In the genomic region with DNA sequence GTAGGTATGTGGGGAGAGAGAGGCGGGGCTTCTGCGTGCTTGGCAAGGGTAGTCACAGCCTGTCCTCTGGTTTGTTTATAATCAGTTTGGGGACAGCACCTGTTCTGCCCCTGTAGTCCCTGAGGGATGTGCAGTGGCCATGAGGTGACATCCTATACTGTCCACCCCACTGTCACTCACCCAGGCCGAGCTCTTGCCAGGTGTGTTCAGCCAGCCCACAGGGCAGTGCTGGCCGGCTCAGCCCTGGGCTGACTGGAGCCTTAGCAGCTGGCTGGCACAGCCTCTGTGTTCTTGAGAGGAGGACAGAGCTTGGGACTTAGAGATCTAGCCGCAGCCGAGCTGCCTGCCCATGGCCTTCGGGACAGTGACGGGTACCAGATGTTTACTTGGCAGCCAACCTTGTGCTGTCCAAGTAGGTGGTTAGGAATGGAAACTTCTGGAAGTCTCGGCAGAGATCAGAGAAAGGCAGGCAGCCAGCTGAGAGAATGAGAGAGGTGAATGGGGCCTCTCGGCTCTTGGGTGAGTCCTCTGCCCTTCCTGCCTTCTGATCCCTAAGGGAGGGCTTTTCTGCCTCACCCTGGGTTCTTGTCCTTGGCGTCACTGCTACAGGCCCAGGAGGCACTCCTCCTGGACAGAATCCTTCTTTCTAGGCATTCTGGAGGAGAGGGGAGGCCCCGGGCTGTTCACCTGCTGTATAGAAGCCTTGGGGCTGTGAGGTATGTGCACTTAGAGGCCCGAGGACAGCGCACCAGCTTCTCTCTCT, we compare ENCODE assay signal across 8 mouse cellular contexts. TPM values are rescaled to one million over a fixed set of nuclear protein-coding genes. Genes with fewer than 3 reads are reported as not detected.
DNase-seq lines count a peak whose midpoint lies in the region; ATAC-seq and TF ChIP-seq lines count a peak whose summit lies in the region.

No protein-coding gene starts in this region.

- dilution Hi-C loops in CH12.LX (cut with MboI; ENCODE audit: extremely low pct_ligation_motif_present, extremely low pct_unique_long_range_greater_than_20kb, low sequenced_read_pairs), result no loop called here

- H3K36me3 ChIP-seq in CH12.LX (replicated peaks in 1 of 2; ENCODE audit: control insufficient read depth in 1 of 2, insufficient read depth in 1 of 2, low read length in 1 of 2), result peaks cover 10 to 59% of the 10 kb centered on the region in 2 experiments
- peaks cover 25% of the 10 kb centered on the region for H3K36me3 ChIP-seq in heart, embryonic 12.5 days
- H3K36me3 ChIP-seq in liver, embryonic 12.5 days, result peaks cover 13% of the 10 kb centered on the region
- no peaks in the 10 kb centered on the region for H3K36me3 ChIP-seq in neural tube, embryonic 15.5 days

- TF ChIP-seq CTCF in cerebellum, adult 2 months (IDR thresholded peaks at IDR 0.05; ENCODE audit: borderline replicate concordance, insufficient read depth, low read depth, low read length), result no peak
- no peak for TF ChIP-seq CTCF in CH12.LX (conservative IDR thresholded peaks at IDR 0.05 in 1 of 2, IDR thresholded peaks at IDR 0.05 in 1 of 2; ENCODE audit: low read depth in 2 of 2, low read length in 2 of 2)

- no peak; the same call in 1 of the 2 replicates for TF ChIP-seq RAD21 in CH12.LX (IDR thresholded peaks at IDR 0.05; ENCODE audit: low read depth, low read length)

- H3K79me2 ChIP-seq in CH12.LX (replicated peaks; ENCODE audit: control insufficient read depth, extremely low read depth, insufficient read depth, poor library complexity, severe bottlenecking), result peaks cover 30% of the 10 kb centered on the region

- TF ChIP-seq POLR2A in cerebellum, adult 2 months (IDR thresholded peaks at IDR 0.05; ENCODE audit: borderline replicate concordance, insufficient read depth, low read length), result no peak
- 0 out of 2 replicates have a peak, but pooled peaks have one; percentile 23 for TF ChIP-seq POLR2A in CH12.LX (IDR thresholded peaks at IDR 0.05; ENCODE audit: low read depth, low read length)

- H3K27me3 ChIP-seq in cerebellum, adult 2 months (ENCODE audit: control insufficient read depth, insufficient read depth, low read length), result no peaks in the 10 kb centered on the region
- no peaks in the 10 kb centered on the region for H3K27me3 ChIP-seq in CH12.LX (replicated peaks)
- no peaks in the 10 kb centered on the region for H3K27me3 ChIP-seq in heart, embryonic 12.5 days (replicated peaks)
- H3K27me3 ChIP-seq in liver, embryonic 12.5 days (replicated peaks), result no peaks in the 10 kb centered on the region
- H3K27me3 ChIP-seq in neural tube, embryonic 15.5 days (replicated peaks), result no peaks in the 10 kb centered on the region

- peaks cover 7% of the 10 kb centered on the region; the same call in 1 of the 2 replicates for H3K4me1 ChIP-seq in cerebellum, adult 2 months (ENCODE audit: control insufficient read depth, insufficient read depth, low read length)
- peaks cover 22 to 58% of the 10 kb centered on the region in 2 experiments for H3K4me1 ChIP-seq in CH12.LX (ENCODE audit: control insufficient read depth in 1 of 2, insufficient read depth in 2 of 2)
- H3K4me1 ChIP-seq in heart, embryonic 12.5 days (replicated peaks), result peaks cover 36% of the 10 kb centered on the region
- H3K4me1 ChIP-seq in liver, embryonic 12.5 days, result peaks cover 48% of the 10 kb centered on the region
- H3K4me1 ChIP-seq in neural tube, embryonic 15.5 days, result no peaks in the 10 kb centered on the region

- no peak overlapping the region for H3K4me3 ChIP-seq in cerebellum, adult 2 months (replicated peaks; ENCODE audit: insufficient read depth, low read depth, low read length)
- H3K4me3 ChIP-seq in CH12.LX (replicated peaks in 1 of 3; ENCODE audit: low read depth in 2 of 3, low read length in 2 of 3, poor library complexity in 1 of 3), result peak overlapping the region; percentile 12 to 40 (median 35)
- H3K4me3 ChIP-seq in heart, embryonic 12.5 days, result no peak overlapping the region
- H3K4me3 ChIP-seq in liver, embryonic 12.5 days, result no peak overlapping the region
- no peak overlapping the region for H3K4me3 ChIP-seq in neural tube, embryonic 15.5 days (replicated peaks)

- no peak for DNase-seq in cerebellum, adult 2 months
- no peak for DNase-seq in cerebellum, postnatal 25 days
- no peak for DNase-seq in CH12.LX (ENCODE audit: extremely low read depth)
- DNase-seq in B cell, adult 2 months, result no peak
- no peak for DNase-seq in cerebellum, postnatal 4 days (ENCODE audit: low spot score in 2 of 2)

- peaks cover 23% of the 10 kb centered on the region for H3K9me3 ChIP-seq in CH12.LX (replicated peaks; ENCODE audit: low read length)
- peaks cover 12% of the 10 kb centered on the region; the same call in 1 of the 2 replicates for H3K9me3 ChIP-seq in heart, embryonic 12.5 days (replicated peaks)
- peaks cover 9% of the 10 kb centered on the region; the same call in 1 of the 2 replicates for H3K9me3 ChIP-seq in liver, embryonic 12.5 days (replicated peaks)
- no peaks in the 10 kb centered on the region for H3K9me3 ChIP-seq in neural tube, embryonic 15.5 days (replicated peaks)

- peak; percentile 46; the same call in 1 of the 2 replicates for TF ChIP-seq EP300 in CH12.LX (IDR thresholded peaks at IDR 0.05; ENCODE audit: low read length)

- H3K9ac ChIP-seq in CH12.LX (ENCODE audit: insufficient read depth, low read depth), result peak overlapping the region; percentile 61
- peak overlapping the region; percentile 56; the same call in 1 of the 2 replicates for H3K9ac ChIP-seq in heart, embryonic 12.5 days
- H3K9ac ChIP-seq in liver, embryonic 12.5 days, result no peak overlapping the region
- no peak overlapping the region for H3K9ac ChIP-seq in neural tube, embryonic 15.5 days (replicated peaks)

- in situ Hi-C loops in CH12.LX (cut with MboI; ENCODE audit: low pct_ligation_motif_present, low pct_unique_long_range_greater_than_20kb, low sequenced_read_pairs), result no loop called here

- H3K4me2 ChIP-seq in CH12.LX (ENCODE audit: insufficient read depth, low read depth, poor library complexity, severe bottlenecking), result peak overlapping the region; percentile 66
- H3K4me2 ChIP-seq in heart, embryonic 12.5 days, result no peak overlapping the region
- H3K4me2 ChIP-seq in liver, embryonic 12.5 days, result no peak overlapping the region
- no peak overlapping the region for H3K4me2 ChIP-seq in neural tube, embryonic 15.5 days

- peak; percentile 49 for ATAC-seq in heart, embryonic 12.5 days (ENCODE audit: insufficient number of reproducible peaks, low FRiP score)
- ATAC-seq in liver, embryonic 12.5 days, result no peak
- ATAC-seq in neural tube, embryonic 15.5 days (ENCODE audit: low FRiP score), result no peak

- H3K27ac ChIP-seq in cerebellum, adult 2 months (ENCODE audit: insufficient read depth, low read length), result peak overlapping the region; percentile 23; the same call in 1 of the 2 replicates
- H3K27ac ChIP-seq in CH12.LX (ENCODE audit: insufficient read depth, low read depth), result peak overlapping the region; percentile 79
- peak overlapping the region; percentile 69 for H3K27ac ChIP-seq in heart, embryonic 12.5 days (ENCODE audit: poor library complexity, severe bottlenecking)
- peak overlapping the region; percentile 57 for H3K27ac ChIP-seq in liver, embryonic 12.5 days
- H3K27ac ChIP-seq in neural tube, embryonic 15.5 days (replicated peaks), result no peak overlapping the region

- WGBS in cerebellum, adult 2 months, result 40% methylated on average over 14 of the region's 14 CpGs
- 44% methylated on average over 14 of the region's 14 CpGs for WGBS in heart, embryonic 12.5 days
- 64% methylated on average over 14 of the region's 14 CpGs for WGBS in liver, embryonic 12.5 days (ENCODE audit: insufficient replicate concordance)
- WGBS in neural tube, embryonic 15.5 days, result 76% methylated on average over 14 of the region's 14 CpGs

TF ChIP-seq in CH12.LX, 34 proteins besides CTCF, POLR2A, EP300 and RAD21 (continues in another document):
- no peak for TF ChIP-seq MAFK (IDR thresholded peaks at IDR 0.05; ENCODE audit: insufficient replicate concordance, low read length)
- TF ChIP-seq MXI1 (IDR thresholded peaks at IDR 0.05; ENCODE audit: low read depth, low read length), result no peak; the same call in 1 of the 2 replicates
- TF ChIP-seq JUN (IDR thresholded peaks at IDR 0.05; ENCODE audit: insufficient read depth, low read depth, low read length), result no peak

RNA-seq across cellular contexts. Expression of gene Tfeb, which starts 12.1 kb away (rescaled TPM):
- 26.4 and 27.5 TPM in 2 replicates for polyA plus RNA-seq in cerebellum, adult 2 months (2012; rRNA removed)
- total RNA-seq in CH12.LX (2012; rRNA removed) (49.3 and 57.3 TPM in 2 replicates), CH12.LX (2014; rRNA removed) (26.9 and 29.1 TPM in 2 replicates)
- 39.9 and 41.3 TPM in 2 replicates for polyA plus RNA-seq in CH12.LX (2012; ENCODE audit: insufficient read length, low read depth)
- 22.7 and 24.5 TPM in 2 replicates for polyA plus RNA-seq in heart, embryonic 12.5 days (2016; fragmentation: Nextera tagmentation; extraction: Ambion mirVana)
- 5.6 and 5.8 TPM in 2 replicates for polyA plus RNA-seq in liver, embryonic 12.5 days (2016; fragmentation: Nextera tagmentation; extraction: Ambion mirVana)
- polyA plus RNA-seq in neural tube, embryonic 15.5 days (2015; fragmentation: Nextera tagmentation; extraction: Ambion mirVana), result 3.7 and 5.5 TPM in 2 replicates

RNA-seq across cellular contexts. Expression of gene Pgc, which starts 22.3 kb away (rescaled TPM):
- 0.13 and 0.31 TPM in 2 replicates for polyA plus RNA-seq in cerebellum, adult 2 months (2012; rRNA removed)
- not detected in 2 replicates for total RNA-seq in CH12.LX (2012; rRNA removed)
- not detected in 2 replicates for total RNA-seq in CH12.LX (2014; rRNA removed)
- polyA plus RNA-seq in CH12.LX (2012; ENCODE audit: insufficient read length, low read depth), result not detected in 2 replicates
- polyA plus RNA-seq in heart, embryonic 12.5 days (2016; fragmentation: Nextera tagmentation; extraction: Ambion mirVana), result not detected in 2 replicates
- not detected in 2 replicates for polyA plus RNA-seq in liver, embryonic 12.5 days (2016; fragmentation: Nextera tagmentation; extraction: Ambion mirVana)
- 0.17 TPM in 1 of 2 replicates, not detected in the other for polyA plus RNA-seq in neural tube, embryonic 15.5 days (2015; fragmentation: Nextera tagmentation; extraction: Ambion mirVana)

RNA-seq across cellular contexts. Expression of gene Prickle4, which starts 54.4 kb away (rescaled TPM):
- polyA plus RNA-seq in cerebellum, adult 2 months (2012; rRNA removed), result 1.5 and 2.4 TPM in 2 replicates
- 0.21 and 0.30 TPM in 2 replicates for total RNA-seq in CH12.LX (2012; rRNA removed)
- total RNA-seq in CH12.LX (2014; rRNA removed), result not detected in 2 replicates
- 0.29 and 0.55 TPM in 2 replicates for polyA plus RNA-seq in CH12.LX (2012; ENCODE audit: insufficient read length, low read depth)
- polyA plus RNA-seq in heart, embryonic 12.5 days (2016; fragmentation: Nextera tagmentation; extraction: Ambion mirVana), result 0.56 TPM in 1 of 2 replicates, not detected in the other
- not detected in 2 replicates for polyA plus RNA-seq in liver, embryonic 12.5 days (2016; fragmentation: Nextera tagmentation; extraction: Ambion mirVana)
- polyA plus RNA-seq in neural tube, embryonic 15.5 days (2015; fragmentation: Nextera tagmentation; extraction: Ambion mirVana), result 1.1 and 2.6 TPM in 2 replicates

RNA-seq across cellular contexts. Expression of gene Gm21981, which starts 54.7 kb away (rescaled TPM):
- 6.6 and 7.0 TPM in 2 replicates for polyA plus RNA-seq in cerebellum, adult 2 months (2012; rRNA removed)
- 0.25 and 0.59 TPM in 2 replicates for total RNA-seq in CH12.LX (2012; rRNA removed)
- total RNA-seq in CH12.LX (2014; rRNA removed), result 0.11 and 0.12 TPM in 2 replicates
- polyA plus RNA-seq in CH12.LX (2012; ENCODE audit: insufficient read length, low read depth), result 0.15 TPM in 1 of 2 replicates, not detected in the other
- polyA plus RNA-seq in heart, embryonic 12.5 days (2016; fragmentation: Nextera tagmentation; extraction: Ambion mirVana), result 0.15 and 0.19 TPM in 2 replicates
- 0.06 and 0.07 TPM in 2 replicates for polyA plus RNA-seq in liver, embryonic 12.5 days (2016; fragmentation: Nextera tagmentation; extraction: Ambion mirVana)
- polyA plus RNA-seq in neural tube, embryonic 15.5 days (2015; fragmentation: Nextera tagmentation; extraction: Ambion mirVana), result 1.5 and 1.6 TPM in 2 replicates

Comparison
In these comparisons a context has a peak if more than half of its experiments do, and no peak if none do; other contexts are left out.
1. H3K4me3 ChIP-seq: peak in CH12.LX (3 of 3); none in cerebellum, adult 2 months (single experiment), heart, embryonic 12.5 days (single experiment), liver, embryonic 12.5 days (single experiment) and neural tube, embryonic 15.5 days (single experiment).
2. H3K9ac ChIP-seq: peak in CH12.LX (single experiment) and heart, embryonic 12.5 days (single experiment); none in liver, embryonic 12.5 days (single experiment) and neural tube, embryonic 15.5 days (single experiment).